Mouse (Mus musculus) T-helper 2 cell (primary cell): Measurements from ENCODE around the gene Dnaic2.

Experiments used
- in situ Hi-C: fragments of 300-600 bp; cut with MboI, MseI; formaldehyde crosslinking; loops from one replicate; pipeline ENCODE4 v1.15.1; 2025; ENCODE audit warnings: high pct_unique_total_duplicates

The Dnaic2 gene

GRCm38 (mm10) chr11:114745134-114745533 lies 17.9 kb downstream of the Dnaic2 start:
- in situ Hi-C loops = loop anchor here (5.0 kb wide), 1 partner anchor 42 kb away; no protein-coding TSS in a partner anchor

- in situ Hi-C loops = loop anchor here (5.0 kb wide), 1 partner anchor 40 kb away; no protein-coding TSS in a partner anchor
Measured at GRCm38 (mm10) chr11:114747564-114748138, 20.4 kb downstream of the Dnaic2 start.

GRCm38 (mm10) chr11:114764820-114765818 lies 37.9 kb downstream of the Dnaic2 start, which contains the start of gene Kif19a:
Gene Kif19a (plus strand): TSS chr11:114765388.
- in situ Hi-C loops = no loop called here

- in situ Hi-C loops = no loop called here
Measured at GRCm38 (mm10) chr11:114769911-114770310, 42.7 kb downstream of the Dnaic2 start.

GRCm38 (mm10) chr11:114771896-114772295 lies 44.7 kb downstream of the Dnaic2 start:
- in situ Hi-C loops = no loop called here

- in situ Hi-C loops = no loop called here
Measured at GRCm38 (mm10) chr11:114780076-114780475, 52.9 kb downstream of the Dnaic2 start.

GRCm38 (mm10) chr11:114785892-114786291 lies 58.7 kb downstream of the Dnaic2 start:
- in situ Hi-C loops = loop anchor here (5.0 kb wide), 1 partner anchor 39 kb away; no protein-coding TSS in a partner anchor

GRCm38 (mm10) chr11:114786326-114786725 lies 59.1 kb downstream of the Dnaic2 start:
- in situ Hi-C loops = loop anchor here (5.0 kb wide), 1 partner anchor 39 kb away; no protein-coding TSS in a partner anchor

GRCm38 (mm10) chr11:114787611-114788010 lies 60.4 kb downstream of the Dnaic2 start:
- in situ Hi-C loops = loop anchor here (5.0 kb wide), 1 partner anchor 40 kb away; no protein-coding TSS in a partner anchor

GRCm38 (mm10) chr11:114789061-114789714 lies 62.0 kb downstream of the Dnaic2 start:
- in situ Hi-C loops = loop anchor here (5.0 kb wide), 1 partner anchor 42 kb away; no protein-coding TSS in a partner anchor

GRCm38 (mm10) chr11:114789716-114790115 lies 62.5 kb downstream of the Dnaic2 start:
- in situ Hi-C loops = loop anchor here (5.0 kb wide), 1 partner anchor 42 kb away; no protein-coding TSS in a partner anchor

GRCm38 (mm10) chr11:114790171-114790570 lies 63.0 kb downstream of the Dnaic2 start:
- in situ Hi-C loops = no loop called here

GRCm38 (mm10) chr11:114790841-114791240 lies 63.6 kb downstream of the Dnaic2 start:
- in situ Hi-C loops = no loop called here

GRCm38 (mm10) chr11:114791351-114791889 lies 64.2 kb downstream of the Dnaic2 start:
- in situ Hi-C loops = no loop called here

GRCm38 (mm10) chr11:114791891-114792411 lies 64.7 kb downstream of the Dnaic2 start:
- in situ Hi-C loops = no loop called here

- in situ Hi-C loops = no loop called here
Measured at GRCm38 (mm10) chr11:114792931-114793494, 65.8 kb downstream of the Dnaic2 start.

- in situ Hi-C loops = no loop called here
Measured at GRCm38 (mm10) chr11:114793868-114794545, 66.8 kb downstream of the Dnaic2 start.

- in situ Hi-C loops = no loop called here
Measured at GRCm38 (mm10) chr11:114794691-114795090, 67.5 kb downstream of the Dnaic2 start.

GRCm38 (mm10) chr11:114795231-114795746 lies 68.1 kb downstream of the Dnaic2 start:
- in situ Hi-C loops = no loop called here

- in situ Hi-C loops = no loop called here
Measured at GRCm38 (mm10) chr11:114795848-114796322, 68.7 kb downstream of the Dnaic2 start, which contains the start of gene Btbd17. Gene Btbd17 (minus strand): TSS chr11:114795945.
